Mouse (Mus musculus) bone marrow macrophage, adult 2 months (primary cell): Measurements from ENCODE around the gene Sf3b3. TPM values are rescaled to one million over a fixed set of nuclear protein-coding genes. Genes with fewer than 3 reads are reported as not detected.

Source experiments
- H3K27ac ChIP-seq: 2 replicates; pipeline ENCODE4 v1.5.1; 2012; ENCODE audit warnings: low read depth, low read length; ENCODE audit not compliant: insufficient read depth
- H3K4me1 ChIP-seq: 2 replicates; pipeline ENCODE4 v1.6.1; 2012; ENCODE audit warnings: low read length; ENCODE audit not compliant: control insufficient read depth, insufficient read depth
- H3K4me3 ChIP-seq: 2 replicates; pipeline ENCODE4 v1.5.1; 2012; ENCODE audit warnings: mild to moderate bottlenecking, low read length, moderate library complexity; ENCODE audit not compliant: insufficient read depth
- CTCF ChIP-seq: IDR thresholded peaks from 2 replicates; pipeline ENCODE4 v1.5.1; 2012; ENCODE audit warnings: low read depth, mild to moderate bottlenecking, low read length, moderate library complexity
- POLR2A ChIP-seq: IDR thresholded peaks from 2 replicates; pipeline ENCODE4 v1.6.1; 2012; ENCODE audit warnings: mild to moderate bottlenecking, low read depth, low read length, borderline replicate concordance
- polyA plus RNA-seq: library from polyadenylated mRNA; stranded (reverse); fragments of >200 nt; gene quantifications from 2 replicates; pipeline ENCODE4 v1.2.4, GENCODE M21; 2012; ENCODE audit not compliant: missing spikeins, insufficient read depth, insufficient read length

The Sf3b3 gene
- polyA plus RNA-seq, 1 experiment: 32.3 TPM

- Histone ChIP-seq H3K4me3 (no peak overlapping the region), H3K27ac (no peak overlapping the region), H3K4me1 (no peaks in the 10 kb centered on the region)
- TF ChIP-seq CTCF (no peak), POLR2A (no peak)
These were observed 86.2 kb downstream of the Sf3b3 start for GRCm38 (mm10) chr8:110760280-110760940.

Other genes with a start within 250 kb of the Sf3b3 start
- 30.7 and 32.9 TPM in 2 replicates for gene Vac14, start 228.2 kb downstream of the Sf3b3 start, polyA plus RNA-seq
- gene Mtss1l, start 125.3 kb downstream of the Sf3b3 start, polyA plus RNA-seq: 0.44 and 0.50 TPM in 2 replicates
- not detected in 2 replicates for gene Il34, start 40.9 kb downstream of the Sf3b3 start, polyA plus RNA-seq
- 31.1 and 33.5 TPM in 2 replicates for gene Cog4, start 187 bp downstream of the Sf3b3 start, polyA plus RNA-seq
- 4.8 and 6.2 TPM in 2 replicates for gene Fuk, start 55.7 kb upstream of the Sf3b3 start, polyA plus RNA-seq
- gene St3gal2, start 73.1 kb upstream of the Sf3b3 start, polyA plus RNA-seq: 12.4 and 13.3 TPM in 2 replicates
- gene Ddx19a, start 151.0 kb upstream of the Sf3b3 start, polyA plus RNA-seq: 32.5 and 36.1 TPM in 2 replicates
- 5.5 and 6.4 TPM in 2 replicates for gene Ddx19b, start 185.0 kb upstream of the Sf3b3 start, polyA plus RNA-seq
- 20.8 and 27.2 TPM in 2 replicates for gene Aars, start 186.4 kb upstream of the Sf3b3 start, polyA plus RNA-seq
- gene Exosc6, start 209.6 kb upstream of the Sf3b3 start, polyA plus RNA-seq: not detected in 2 replicates
- not detected in 2 replicates for gene Clec18a, start 245.6 kb upstream of the Sf3b3 start, polyA plus RNA-seq
- 8.1 and 11.3 TPM in 2 replicates for gene Pdpr, start 247.8 kb upstream of the Sf3b3 start, polyA plus RNA-seq